Mouse (Mus musculus) small intestine, adult 2 months (tissue): Measurements from ENCODE around the gene Arl16. TPM values are rescaled to one million over a fixed set of nuclear protein-coding genes. Genes with fewer than 3 reads are reported as not detected.
A peak's percentile ranks its signal among the peaks of the same experiment; 100 is the strongest.
"Not testable (repeated sequence)": the region's sequence is repeated elsewhere in the genome, so short reads cannot be mapped to it uniquely, and the experiment has no call there.

Source experiments
- H3K27ac ChIP-seq: fragments of 200-500 bp; 2 replicates; pipeline ENCODE4 v1.5.1; 2012; ENCODE audit warnings: low read depth, low read length, control low read depth, inconsistent platforms; ENCODE audit not compliant: insufficient read depth
- H3K27me3 ChIP-seq: fragments of 200-500 bp; 2 replicates; pipeline ENCODE4 v1.6.1; 2012; ENCODE audit warnings: mild to moderate bottlenecking, moderate library complexity, low read length, inconsistent platforms; ENCODE audit not compliant: control insufficient read depth, insufficient read depth
- H3K36me3 ChIP-seq: fragments of 200-500 bp; 2 replicates; pipeline ENCODE4 v1.6.1; 2012; ENCODE audit warnings: mild to moderate bottlenecking, low read length, control low read depth, inconsistent platforms; ENCODE audit not compliant: control insufficient read depth, insufficient read depth
- H3K4me1 ChIP-seq: fragments of 200-500 bp; 2 replicates; pipeline ENCODE4 v1.6.1; 2012; ENCODE audit warnings: low read length, inconsistent platforms, mixed read lengths; ENCODE audit not compliant: control insufficient read depth, insufficient read depth, insufficient read length
- H3K4me3 ChIP-seq: fragments of 200-500 bp; 2 replicates; pipeline ENCODE4 v1.5.1; 2012; ENCODE audit warnings: low read depth, mild to moderate bottlenecking, control low read depth, inconsistent platforms, low read length, moderate library complexity
- CTCF ChIP-seq: fragments of 200-500 bp; IDR thresholded peaks from 2 replicates; pipeline ENCODE4 v1.5.1; 2012; ENCODE audit warnings: low read depth, mild to moderate bottlenecking, control low read depth, inconsistent platforms, low read length, moderate library complexity, mixed read lengths; ENCODE audit not compliant: insufficient replicate concordance, insufficient read length; ENCODE audit errors: extremely low read depth
- POLR2A ChIP-seq: fragments of 200-500 bp; IDR thresholded peaks from 2 replicates; pipeline ENCODE4 v1.6.1; 2012; ENCODE audit warnings: low read depth, mild to moderate bottlenecking, control low read depth, inconsistent platforms, low read length, moderate library complexity
- WGBS: fragments of 180-500 bp; shearing (Covaris S2); methylation state at CpG from one replicate; pipeline ENCODE4 v1.1.7; 2018; 5-methylcytosine and 5-hydroxymethylcytosine counted together
- polyA plus RNA-seq: library from polyadenylated mRNA; depleted of rRNA; stranded (reverse); fragments of >200 nt; gene quantifications from 2 replicates; pipeline ENCODE4 v1.2.3, GENCODE M21; 2012; rRNA removed

Gene Arl16
- polyA plus RNA-seq: 14.3 and 15.4 TPM in 2 replicates

DNA sequence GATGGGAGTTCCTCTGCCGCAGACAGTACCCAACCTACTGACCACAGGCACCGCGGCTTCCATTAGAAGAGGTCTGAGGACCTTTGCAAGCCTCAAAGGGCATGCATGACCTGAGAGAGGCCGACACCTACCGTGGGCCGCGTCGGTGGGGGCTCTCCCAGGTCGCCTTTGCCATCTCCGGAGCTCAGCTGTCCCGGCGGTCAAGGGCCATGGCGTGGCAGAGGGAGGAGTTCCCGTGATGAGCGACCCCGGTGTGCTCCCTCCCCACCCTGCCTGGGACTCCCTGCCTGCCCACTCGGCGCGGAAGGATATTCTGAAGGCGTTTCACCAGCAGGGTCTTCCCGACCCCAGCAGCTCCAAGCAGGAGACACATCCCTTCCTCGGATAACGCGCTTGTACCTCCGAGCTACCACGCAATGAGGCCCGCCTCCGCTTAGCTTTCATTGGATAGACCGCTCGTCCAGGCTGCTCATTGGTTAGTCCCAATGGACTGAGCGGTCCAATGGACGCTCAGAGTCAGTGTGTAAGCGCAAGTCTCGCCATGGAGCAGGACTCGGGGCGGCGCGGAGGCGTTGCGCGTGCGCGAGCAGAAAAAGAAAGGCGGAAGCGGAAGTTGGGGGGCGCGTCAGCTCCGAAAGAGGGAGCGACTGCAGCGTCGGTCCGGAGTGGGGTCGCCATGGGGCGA lies at the start of gene Arl16:
Gene Arl16 (minus strand): TSS at position 557 of the 685 bp plus-strand sequence.
- under 1% methylated on average over 54 of the region's 54 CpGs for WGBS
- H3K36me3 ChIP-seq: peaks cover 29% of the 10 kb centered on the region
- no peak for TF ChIP-seq CTCF
- TF ChIP-seq POLR2A: peak; percentile 74
- H3K4me1 ChIP-seq: peaks cover 14% of the 10 kb centered on the region
- H3K4me3 ChIP-seq: peak within 1 kb of the TSS; percentile 90
- H3K27ac ChIP-seq: peak within 1 kb of the TSS; percentile 26
- no peaks in the 10 kb centered on the region for H3K27me3 ChIP-seq

- Histone ChIP-seq H3K4me1 (peaks cover 15% of the 10 kb centered on the region; the same call in 1 of the 2 replicates), H3K27me3 (no peaks in the 10 kb centered on the region), H3K36me3 (no peaks in the 10 kb centered on the region), H3K4me3 (no peak overlapping the region), H3K27ac (no peak overlapping the region)
- WGBS: 91% methylated on average over 4 of the region's 4 CpGs
- TF ChIP-seq CTCF (no peak), POLR2A (no peak)
These were observed 49.7 kb upstream of the Arl16 start for GRCm38 (mm10) chr11:120517147-120517546.

DNA sequence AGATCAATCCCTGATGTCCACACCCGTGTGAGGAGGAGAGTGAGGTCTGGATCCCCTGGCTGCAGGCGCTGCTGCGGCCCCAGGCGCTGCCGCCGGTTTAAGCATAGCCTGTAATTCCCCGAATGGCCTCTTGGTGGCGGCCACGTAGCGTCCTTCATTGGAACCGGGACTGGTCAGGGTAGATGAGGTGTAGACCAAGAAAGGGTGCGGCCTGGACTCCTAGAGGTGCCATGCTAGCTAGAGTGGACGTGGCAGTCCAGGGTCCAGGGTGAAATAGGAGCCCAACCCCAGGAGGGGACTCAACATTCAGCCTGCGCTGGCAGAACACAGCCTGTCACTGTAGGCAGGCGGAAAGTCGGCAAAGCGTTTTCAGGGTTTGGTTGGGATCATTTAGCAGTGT lies 48.2 kb upstream of the Arl16 start:
- Histone ChIP-seq H3K27me3 (no peaks in the 10 kb centered on the region), H3K27ac (peak overlapping the region; percentile 71), H3K4me1 (peaks cover 17% of the 10 kb centered on the region; the same call in 1 of the 2 replicates), H3K36me3 (no peaks in the 10 kb centered on the region), H3K4me3 (no peak overlapping the region)
- 15% methylated on average over 17 of the region's 17 CpGs for WGBS
- no peak; the same call in 1 of the 2 replicates for TF ChIP-seq POLR2A
- peak; percentile 93 for TF ChIP-seq CTCF

DNA sequence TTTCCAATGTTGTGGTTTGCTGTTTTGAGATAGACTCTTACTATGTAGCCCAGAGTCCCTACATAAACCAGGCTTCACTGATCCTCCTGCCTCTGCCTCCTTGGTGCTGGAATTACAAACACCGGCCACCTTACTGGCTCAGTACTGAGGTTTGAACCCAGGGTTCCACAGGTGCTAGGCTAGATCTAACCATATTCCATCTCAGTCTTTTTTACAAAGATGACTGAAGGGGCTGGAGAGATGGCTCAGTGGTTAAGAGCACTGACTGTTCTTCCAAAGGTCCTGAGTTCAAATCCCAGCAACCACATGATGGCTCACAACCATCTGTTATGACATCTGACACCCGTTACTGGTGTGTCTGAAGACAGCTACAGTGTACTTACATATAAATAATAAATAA lies 46.9 kb upstream of the Arl16 start:
- WGBS: 96% methylated on average over 2 of the region's 2 CpGs
- H3K4me1 ChIP-seq: peaks cover 23% of the 10 kb centered on the region; the same call in 1 of the 2 replicates
- not testable (repeated sequence) for H3K4me3 ChIP-seq, H3K27ac ChIP-seq, H3K27me3 ChIP-seq, H3K36me3 ChIP-seq

DNA sequence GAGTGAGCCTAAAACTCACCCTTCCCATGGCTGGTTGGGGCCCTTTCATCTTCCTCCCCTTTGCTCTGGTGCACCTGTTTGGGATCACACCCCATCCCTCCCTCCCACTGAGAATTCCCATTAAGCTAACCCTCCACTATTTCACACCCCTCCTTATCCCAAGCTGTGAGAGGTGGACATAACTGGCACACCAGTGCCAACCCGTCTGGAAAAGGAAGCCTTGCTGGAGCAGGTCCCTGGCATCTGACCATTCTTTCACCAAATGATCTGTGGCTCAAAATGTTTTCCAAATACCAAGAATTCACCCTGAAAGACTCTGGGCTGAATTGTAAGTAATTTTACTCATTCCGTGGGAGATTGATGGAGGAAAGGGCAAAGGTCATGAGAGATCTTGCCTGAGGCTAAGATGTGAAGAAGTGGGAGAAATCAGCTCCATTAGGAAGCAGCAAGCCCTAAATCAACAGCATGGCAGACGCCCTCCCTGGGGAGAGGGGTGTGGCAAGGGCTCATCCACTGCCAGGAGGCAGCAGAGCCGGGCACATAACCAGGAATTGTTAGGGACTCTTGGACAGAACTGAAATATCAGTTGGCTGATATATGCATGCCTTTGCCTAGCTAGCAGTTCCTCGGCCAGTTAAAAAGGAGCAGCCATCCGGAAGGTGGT lies 45.5 kb upstream of the Arl16 start:
- H3K27ac ChIP-seq: no peak overlapping the region
- no peak overlapping the region for H3K4me3 ChIP-seq
- TF ChIP-seq CTCF (no peak), POLR2A (no peak)
- no peaks in the 10 kb centered on the region for H3K27me3 ChIP-seq
- WGBS: 16% methylated on average over 6 of the region's 6 CpGs
- H3K4me1 ChIP-seq: peaks cover 23% of the 10 kb centered on the region; the same call in 1 of the 2 replicates
- no peaks in the 10 kb centered on the region for H3K36me3 ChIP-seq

GRCm38 (mm10) chr11:120510375-120511030 lies 43.1 kb upstream of the Arl16 start:
- peak overlapping the region; percentile 38 for H3K4me3 ChIP-seq
- TF ChIP-seq POLR2A (no peak), CTCF (no peak)
- WGBS: 4% methylated on average over 16 of the region's 16 CpGs
- H3K27ac ChIP-seq: peak overlapping the region; percentile 86
- H3K36me3 ChIP-seq: no peaks in the 10 kb centered on the region
- H3K4me1 ChIP-seq: peaks cover 27% of the 10 kb centered on the region
- H3K27me3 ChIP-seq: no peaks in the 10 kb centered on the region

DNA sequence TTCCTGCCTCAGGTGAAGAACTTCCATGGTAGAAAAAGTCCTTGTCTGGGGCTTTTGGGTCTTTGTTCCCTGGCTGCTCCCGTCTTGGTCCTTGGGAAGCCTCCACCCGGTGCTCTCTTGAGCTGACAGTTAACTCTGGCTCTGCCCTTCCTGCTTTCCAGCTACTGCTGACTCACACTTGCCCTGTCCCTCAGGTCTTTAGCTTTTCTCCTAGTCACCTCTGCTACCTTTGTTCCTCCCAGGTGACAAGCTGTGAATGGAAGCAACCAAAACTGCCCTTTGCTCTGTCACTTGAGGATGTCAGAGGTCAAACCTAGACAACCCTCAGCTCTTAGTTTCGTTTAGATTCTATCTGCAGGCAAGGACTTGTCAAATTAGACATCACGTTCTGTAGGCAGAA lies 42.5 kb upstream of the Arl16 start:
- H3K27ac ChIP-seq: peak overlapping the region; percentile 86
- H3K27me3 ChIP-seq: no peaks in the 10 kb centered on the region
- TF ChIP-seq POLR2A (no peak), CTCF (no peak)
- no peak overlapping the region for H3K4me3 ChIP-seq
- peaks cover 25% of the 10 kb centered on the region for H3K4me1 ChIP-seq
- no peaks in the 10 kb centered on the region for H3K36me3 ChIP-seq
- 14% methylated on average over 4 of the region's 4 CpGs for WGBS
